Mouse (Mus musculus) retina, adult 2 months (tissue): ENCODE measurements around the gene Olfr524.

Experiments
- DNase-seq: peaks from one replicate; pipeline ENCODE4 v3.0.0-alpha.2; 2012; ENCODE audit warnings: low read depth, low spot score

The Olfr524 gene

GRCm38 (mm10) chr7:140186646-140187620 is 18.8 kb downstream of the Olfr524 start:
- DNase-seq = no peak

GRCm38 (mm10) chr7:140184206-140184605 is 21.6 kb downstream of the Olfr524 start:
- no peak for DNase-seq

DNA sequence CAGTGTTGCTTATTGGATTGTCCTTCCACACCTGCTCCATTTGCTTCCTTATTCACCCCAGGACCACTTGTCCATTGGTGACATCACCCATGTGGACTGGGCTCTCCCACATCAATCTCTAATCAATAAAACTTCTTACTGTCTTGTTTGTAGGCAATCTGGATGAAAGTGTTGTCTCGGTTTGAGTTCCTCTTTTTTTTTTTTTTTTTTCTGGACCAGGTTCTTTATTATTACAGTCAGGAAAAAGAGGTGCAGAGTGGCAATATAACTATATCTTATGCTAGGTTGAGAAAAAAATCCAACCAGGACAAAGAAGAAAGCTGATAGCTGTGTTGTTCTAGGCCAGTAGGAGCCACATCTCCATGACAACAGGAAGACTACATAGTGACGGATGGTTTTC is 25.1 kb downstream of the Olfr524 start:
- DNase-seq = no peak

GRCm38 (mm10) chr7:140179176-140179575 is 26.6 kb downstream of the Olfr524 start:
- DNase-seq = no peak

DNA sequence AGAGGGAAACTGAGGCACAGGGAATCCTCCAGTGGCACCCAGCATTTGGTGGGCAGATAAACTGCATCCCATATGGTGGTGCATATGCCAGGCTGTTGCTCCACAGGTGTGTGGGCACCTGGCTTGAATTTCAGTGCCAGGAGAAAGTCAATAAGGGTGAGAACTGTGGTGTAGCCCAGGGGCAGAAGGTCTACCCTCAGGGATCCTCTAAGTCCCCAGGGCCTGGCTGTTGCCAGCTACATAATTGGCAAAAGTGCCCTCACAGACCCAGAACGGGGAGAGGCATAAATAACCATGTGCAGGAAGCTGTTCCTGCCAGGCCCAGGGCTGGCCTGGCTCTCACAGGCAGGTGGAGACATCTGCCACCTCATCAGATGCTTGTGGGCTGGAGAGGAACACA is 32.8 kb downstream of the Olfr524 start, which contains the start of gene Olfr523:
Gene Olfr523 (plus strand): TSS at position 282 of the 400 bp plus-strand sequence.
- DNase-seq = no peak

DNA sequence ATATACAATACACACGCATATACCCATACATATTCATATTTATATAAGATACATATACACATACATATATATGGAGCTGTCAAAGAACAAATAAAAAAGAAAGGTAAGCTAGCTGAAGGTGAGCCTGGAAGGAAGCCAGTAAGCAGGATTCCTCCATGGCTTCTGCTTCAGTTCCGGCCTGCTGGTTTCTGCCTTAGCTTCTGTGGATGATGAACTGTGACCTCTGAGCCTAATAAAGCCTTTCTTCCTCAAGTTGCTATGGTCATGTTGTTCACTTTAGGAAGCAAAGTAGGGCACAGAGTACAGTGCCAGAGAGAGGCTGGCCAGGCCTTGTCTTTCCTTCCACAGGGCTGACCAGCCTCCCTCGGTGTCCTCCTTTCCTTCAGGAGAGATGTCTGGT is 34.9 kb downstream of the Olfr524 start:
- no peak for DNase-seq

- DNase-seq = no peak
Measured at GRCm38 (mm10) chr7:140169386-140169785, 36.4 kb downstream of the Olfr524 start.

DNA sequence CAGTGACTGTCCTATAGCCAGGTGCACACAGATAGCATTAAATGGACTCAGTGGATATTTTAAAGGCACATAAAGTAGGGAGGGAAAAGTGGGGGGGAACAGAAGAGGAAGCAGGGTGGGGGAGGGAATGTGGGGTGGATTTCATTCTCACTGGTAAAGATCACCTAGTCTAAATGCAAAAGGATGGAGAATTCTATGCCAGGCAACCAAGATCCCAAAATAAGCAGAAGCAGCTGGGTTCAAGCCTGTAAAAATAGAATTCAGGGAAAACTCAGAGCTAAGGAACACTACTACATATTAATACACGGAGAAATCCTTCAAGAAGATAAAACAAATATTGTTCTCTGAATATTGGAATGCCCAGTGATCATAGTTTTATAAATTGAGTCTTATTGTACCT is 37.8 kb downstream of the Olfr524 start:
- DNase-seq = no peak

- no peak for DNase-seq
Measured at GRCm38 (mm10) chr7:140164664-140165063, 41.1 kb downstream of the Olfr524 start, which contains the start of gene Olfr522. TSS of gene Olfr522 (minus strand) at chr7:140164764.

DNA sequence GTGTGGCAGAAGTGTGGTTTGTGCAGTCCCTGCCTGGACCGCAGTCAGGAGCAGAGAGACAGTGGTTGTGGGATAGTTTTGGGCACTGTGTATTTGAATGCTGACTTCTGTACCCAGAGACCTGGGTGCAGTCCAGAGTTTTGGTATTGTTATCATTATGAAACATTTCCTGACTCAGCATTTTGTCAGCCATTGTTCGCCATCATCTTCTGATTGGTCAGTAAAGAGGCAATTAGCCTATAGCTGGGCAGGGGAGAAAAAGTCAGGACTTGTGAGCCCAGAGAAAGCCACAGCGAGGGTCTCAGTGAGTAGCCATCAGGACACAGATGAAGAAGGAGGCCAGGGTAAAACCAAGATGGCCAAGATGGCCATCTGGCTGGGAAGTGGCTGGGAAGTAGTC is 45.4 kb downstream of the Olfr524 start:
- no peak for DNase-seq

- DNase-seq = peak; percentile 40
Measured at GRCm38 (mm10) chr7:140154218-140154927, 51.4 kb downstream of the Olfr524 start, which contains the start of gene Sprn. TSS of gene Sprn (minus strand) at chr7:140154877.

DNA sequence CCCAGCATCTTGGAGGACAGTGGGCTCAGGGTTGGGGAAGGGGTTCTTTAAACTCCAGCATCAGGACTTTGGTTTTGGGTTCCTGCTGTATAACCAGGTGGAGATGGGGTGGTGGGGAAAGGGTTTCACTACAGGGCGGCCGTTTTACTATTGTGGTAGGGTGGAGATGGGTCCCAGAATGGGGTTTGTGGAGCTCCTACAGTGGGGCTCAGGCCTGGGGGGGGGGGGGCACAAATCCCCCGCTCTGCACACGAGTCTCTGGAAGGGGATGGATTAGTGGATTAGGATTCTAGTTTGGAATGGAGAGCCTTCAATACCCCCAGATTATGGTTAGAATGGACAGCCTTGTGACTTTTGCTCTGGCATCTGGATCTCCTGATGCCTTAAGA is 51.9 kb downstream of the Olfr524 start:
- peak; percentile 22 for DNase-seq

GRCm38 (mm10) chr7:140153383-140153782 is 52.4 kb downstream of the Olfr524 start:
- DNase-seq = peak; percentile 13
